Mouse (Mus musculus) lung, adult 2 months (tissue): Measurements from ENCODE around the gene Cxcr4.

Source experiments
- CTCF ChIP-seq: fragments of 200-500 bp; IDR thresholded peaks from 2 replicates; pipeline ENCODE4 v1.5.1; 2011; ENCODE audit warnings: mild to moderate bottlenecking, low read length, control low read depth; ENCODE audit not compliant: insufficient read depth
- POLR2A ChIP-seq: fragments of 200-500 bp; IDR thresholded peaks from 2 replicates; pipeline ENCODE4 v1.6.1; 2011; ENCODE audit warnings: low read depth, mild to moderate bottlenecking, control low read depth, low read length, borderline replicate concordance; ENCODE audit errors: extremely low read depth

- TF ChIP-seq POLR2A (no peak), CTCF (no peak)
These were observed 34.1 kb upstream of the Cxcr4 start for GRCm38 (mm10) chr1:128626144-128626678.
